Mouse (Mus musculus) limb, embryonic 10.5 days (tissue): ENCODE measurements around the gene Fam133b. TPM values are rescaled to one million over a fixed set of nuclear protein-coding genes. Genes with fewer than 3 reads are reported as not detected.

Source experiments
- DNase-seq: peaks from one replicate; pipeline ENCODE4 v3.0.0-alpha.2; 2017; ENCODE audit warnings: low spot score
- H3K27ac ChIP-seq: fragments of 300-500 bp; sonication (generic); 2 replicates; pipeline ENCODE4 v1.5.1; 2016; ENCODE audit warnings: mild to moderate bottlenecking
- H3K27me3 ChIP-seq: fragments of 300-500 bp; sonication (generic); 2 replicates; pipeline ENCODE4 v1.6.1; 2016; ENCODE audit warnings: low read depth, mild to moderate bottlenecking; ENCODE audit not compliant: poor library complexity, severe bottlenecking
- H3K36me3 ChIP-seq: fragments of 300-500 bp; sonication (generic); 2 replicates; pipeline ENCODE4 v1.6.1; 2016; ENCODE audit warnings: mild to moderate bottlenecking, moderate library complexity
- H3K4me1 ChIP-seq: fragments of 300-500 bp; sonication (generic); 2 replicates; pipeline ENCODE4 v1.6.1; 2016
- H3K4me3 ChIP-seq: fragments of 300-500 bp; sonication (generic); 2 replicates; pipeline ENCODE4 v1.5.1; 2016; ENCODE audit warnings: mild to moderate bottlenecking, moderate library complexity
- H3K9me3 ChIP-seq: fragments of 300-500 bp; sonication (generic); replicated peaks from 2 replicates; pipeline ENCODE4 v1.6.1; 2016; ENCODE audit warnings: mild to moderate bottlenecking
- WGBS: fragments of 180-500 bp; shearing (Covaris S2); methylation state at CpG from one replicate; pipeline ENCODE4 v1.1.7; 2016; 5-methylcytosine and 5-hydroxymethylcytosine counted together
- polyA plus RNA-seq: library from polyadenylated mRNA; unstranded; fragments of >200 nt; fragmentation: Nextera tagmentation; extraction: Ambion mirVana; gene quantifications from 2 replicates; pipeline ENCODE4 v1.2.1, GENCODE M21; 2016

The Fam133b gene
- 27.6 and 32.3 TPM in 2 replicates for polyA plus RNA-seq

DNA sequence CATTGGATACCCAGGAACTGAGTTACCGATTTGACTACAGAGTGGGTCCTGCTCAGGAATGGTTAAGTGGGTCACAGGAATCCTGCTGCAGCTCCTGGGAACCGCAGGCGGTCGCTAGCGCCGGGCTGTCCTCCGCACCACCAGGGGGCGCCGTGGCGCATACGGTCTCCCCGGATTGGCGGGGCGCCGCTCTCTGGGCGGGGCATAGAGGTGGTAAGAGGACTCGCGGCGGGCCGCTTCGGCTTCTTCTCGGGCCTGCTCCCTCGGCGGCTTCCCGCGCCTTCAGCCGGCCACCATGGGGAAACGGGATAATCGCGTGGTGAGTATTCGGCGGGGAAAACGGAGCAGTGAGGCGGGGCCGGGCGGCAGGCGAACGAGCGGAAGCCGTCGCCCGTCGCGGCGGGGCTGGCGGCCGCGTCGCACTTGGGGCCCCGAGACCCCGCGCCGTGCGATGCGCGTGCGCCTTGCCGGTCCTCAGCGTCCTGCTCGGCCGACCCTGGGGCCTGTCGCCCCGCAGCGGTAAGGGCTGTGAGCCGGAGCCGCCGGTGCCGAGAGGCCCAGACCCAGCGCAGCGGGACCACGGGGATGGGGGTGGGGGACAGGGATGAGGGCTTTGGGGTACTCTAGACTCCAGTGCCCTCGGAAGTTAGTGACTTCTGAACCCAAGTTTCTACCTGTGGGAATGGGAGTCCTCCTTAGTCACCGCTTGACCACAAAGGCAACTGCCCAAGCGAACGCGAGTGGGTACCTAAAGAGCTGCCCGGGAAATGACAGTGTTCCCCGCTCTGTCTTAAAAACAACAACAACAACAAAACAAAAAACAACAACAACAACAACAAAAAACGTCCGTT is at the start of gene Fam133b:
Gene Fam133b, plus strand, starts transcription at position 205 of the 851 bp plus-strand sequence.
- Histone ChIP-seq H3K4me1 (peaks cover 16% of the 10 kb centered on the region), H3K27me3 (no peaks in the 10 kb centered on the region), H3K4me3 (peak within 1 kb of the TSS; percentile 70), H3K27ac (peak within 1 kb of the TSS; percentile 96), H3K9me3 (no peaks in the 10 kb centered on the region), H3K36me3 (peaks cover 24% of the 10 kb centered on the region)
- under 1% methylated on average over 65 of the region's 80 CpGs for WGBS
- DNase-seq, result peak; percentile 99

DNA sequence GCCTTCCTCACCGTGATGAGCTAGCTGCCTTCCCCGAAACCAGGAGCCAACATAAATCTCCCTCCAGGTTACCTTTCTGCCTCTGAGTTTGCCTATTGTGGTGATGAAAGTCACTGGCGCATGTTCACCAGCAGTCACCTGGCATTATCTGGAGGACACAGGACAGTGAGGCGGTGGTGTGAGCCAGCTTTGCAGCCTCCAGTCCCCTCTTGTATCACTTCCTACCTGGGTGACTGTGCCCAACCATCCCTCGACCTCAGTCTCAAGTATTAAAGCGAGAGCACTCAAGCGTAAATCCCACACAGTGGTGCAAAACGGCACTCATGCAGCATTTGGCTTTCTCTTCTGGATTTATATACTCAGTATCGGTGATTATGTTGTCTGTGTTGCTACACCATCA is 49.7 kb upstream of the Fam133b start:
- Histone ChIP-seq H3K4me1 (peaks cover 14% of the 10 kb centered on the region), H3K4me3 (no peak overlapping the region), H3K27me3 (no peaks in the 10 kb centered on the region), H3K9me3 (no peaks in the 10 kb centered on the region), H3K36me3 (peaks cover 18% of the 10 kb centered on the region), H3K27ac (no peak overlapping the region)
- 95% methylated on average over 9 of the region's 9 CpGs for WGBS
- DNase-seq, result no peak

- no peak for DNase-seq
- Histone ChIP-seq H3K27me3 (no peaks in the 10 kb centered on the region), H3K4me3 (no peak overlapping the region), H3K36me3 (peaks cover 12% of the 10 kb centered on the region), H3K9me3 (no peaks in the 10 kb centered on the region), H3K4me1 (peaks cover 14% of the 10 kb centered on the region), H3K27ac (no peak overlapping the region)
- WGBS, result 83% methylated on average over 8 of the region's 8 CpGs
These were observed 49.0 kb upstream of the Fam133b start for GRCm38 (mm10) chr5:3494452-3495187.

DNA sequence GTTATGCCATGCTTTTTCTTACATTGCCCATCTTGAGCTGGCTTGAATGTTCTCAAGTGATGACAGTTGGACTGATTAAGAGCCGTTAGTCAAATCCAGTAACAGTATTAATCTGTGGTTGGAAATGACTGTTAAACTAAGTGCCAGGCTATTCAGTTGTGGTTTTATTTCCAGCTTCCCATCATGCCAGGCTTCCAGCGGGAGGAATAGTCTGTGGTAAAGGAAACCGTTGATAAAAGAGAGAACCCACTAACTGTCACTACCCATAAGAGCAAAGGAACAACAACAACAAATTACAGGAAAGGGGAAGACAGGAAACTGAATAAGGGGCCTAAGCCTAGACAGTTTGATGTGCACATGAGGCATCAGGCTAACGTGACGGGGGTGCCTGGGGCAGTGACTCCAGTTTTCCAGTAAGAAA is 46.1 kb upstream of the Fam133b start:
- no peak for DNase-seq
- H3K27me3 ChIP-seq, result no peaks in the 10 kb centered on the region
- H3K27ac ChIP-seq, result no peak overlapping the region
- no peak overlapping the region for H3K4me3 ChIP-seq
- peaks cover 12% of the 10 kb centered on the region for H3K36me3 ChIP-seq
- WGBS, result 81% methylated on average over 5 of the region's 5 CpGs
- H3K4me1 ChIP-seq, result peaks cover 17% of the 10 kb centered on the region
- no peaks in the 10 kb centered on the region for H3K9me3 ChIP-seq

DNA sequence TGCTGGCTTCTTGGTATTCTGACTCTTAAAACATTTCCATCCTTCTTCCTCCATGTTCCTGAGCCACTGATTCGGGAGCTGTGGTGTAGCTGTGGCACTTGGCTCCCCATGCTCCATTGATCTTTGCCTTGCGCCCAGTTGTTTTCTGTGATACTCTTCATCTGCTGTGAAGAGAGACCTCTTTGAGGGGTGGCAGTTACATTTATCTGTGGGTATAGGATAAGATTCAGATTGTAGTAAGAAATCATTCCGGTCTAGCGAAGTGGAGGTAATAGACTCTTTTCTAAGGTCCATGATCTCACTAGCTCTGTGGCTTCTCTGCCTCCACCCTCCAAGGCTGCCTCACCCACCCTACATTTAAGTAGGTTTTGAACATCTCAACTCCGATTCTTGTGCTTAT is 43.3 kb upstream of the Fam133b start:
- no peaks in the 10 kb centered on the region for H3K9me3 ChIP-seq
- 90% methylated on average over 5 of the region's 5 CpGs for WGBS

DNA sequence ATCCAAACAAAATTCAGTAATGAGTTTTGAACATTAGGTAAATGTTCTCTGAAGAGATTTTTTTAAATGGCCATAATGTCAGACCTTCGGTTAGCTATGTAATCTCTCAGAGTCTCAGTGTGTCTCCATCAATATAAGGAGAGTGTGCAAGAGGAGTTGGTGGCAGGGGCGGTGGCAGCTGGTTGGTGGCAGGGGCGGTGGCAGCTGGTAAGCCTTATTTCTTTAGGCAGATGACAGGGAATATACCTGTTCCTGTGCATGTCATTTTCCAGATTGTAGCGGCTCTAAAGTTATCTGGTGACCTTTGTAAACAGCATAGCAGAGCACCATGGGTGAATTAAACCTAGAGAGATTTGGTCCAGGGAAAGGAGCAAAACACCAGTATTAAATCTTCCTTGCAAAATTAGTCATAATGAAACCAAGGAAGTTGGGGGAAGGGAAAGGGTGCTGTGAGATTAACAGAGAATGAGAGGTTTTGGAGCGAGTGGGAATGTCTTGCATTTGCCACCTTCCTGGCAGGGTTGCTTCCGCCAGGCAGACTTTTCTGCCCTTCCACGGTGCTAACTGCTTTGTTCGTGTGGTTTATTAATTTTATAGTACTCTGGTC is 42.6 kb upstream of the Fam133b start:
- Histone ChIP-seq H3K4me3 (no peak overlapping the region), H3K4me1 (peaks cover 27% of the 10 kb centered on the region), H3K36me3 (no peaks in the 10 kb centered on the region), H3K9me3 (no peaks in the 10 kb centered on the region), H3K27ac (peak overlapping the region; percentile 19; the same call in 1 of the 2 replicates), H3K27me3 (no peaks in the 10 kb centered on the region)
- 60% methylated on average over 8 of the region's 8 CpGs for WGBS
- DNase-seq, result no peak

More for the DNA sequence above, 43.3 kb upstream of the Fam133b start:
- Histone ChIP-seq H3K36me3 (no peaks in the 10 kb centered on the region), H3K4me3 (no peak overlapping the region), H3K27me3 (no peaks in the 10 kb centered on the region), H3K27ac (no peak overlapping the region), H3K4me1 (peaks cover 27% of the 10 kb centered on the region)
- no peak for DNase-seq

DNA sequence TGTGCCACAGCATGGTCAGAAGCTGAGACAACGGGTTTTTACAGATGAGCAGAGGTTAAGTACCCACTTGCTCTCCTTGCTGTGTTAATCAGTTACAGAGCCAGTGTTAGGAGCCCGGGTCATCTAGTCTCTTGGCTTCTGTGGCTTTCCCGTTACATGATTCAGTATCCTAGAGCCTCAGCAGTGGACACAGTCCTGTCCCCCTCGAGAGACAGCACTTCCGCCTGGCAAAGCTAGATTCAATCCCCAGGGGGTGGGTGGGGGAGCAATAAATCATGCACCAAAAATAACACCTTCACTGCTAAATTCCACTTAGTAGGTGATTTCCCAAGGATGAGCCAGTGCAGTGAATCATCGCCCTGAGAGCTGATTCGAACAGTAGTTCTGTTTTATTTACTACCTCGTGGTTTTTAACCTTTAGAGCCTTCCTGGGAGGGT is 42.0 kb upstream of the Fam133b start:
- no peak overlapping the region for H3K4me3 ChIP-seq
- H3K27ac ChIP-seq, result peak overlapping the region; percentile 19; the same call in 1 of the 2 replicates
- no peak for DNase-seq
- no peaks in the 10 kb centered on the region for H3K36me3 ChIP-seq
- no peaks in the 10 kb centered on the region for H3K9me3 ChIP-seq
- WGBS, result 13% methylated on average over 8 of the region's 8 CpGs
- peaks cover 27% of the 10 kb centered on the region for H3K4me1 ChIP-seq
- no peaks in the 10 kb centered on the region for H3K27me3 ChIP-seq

DNA sequence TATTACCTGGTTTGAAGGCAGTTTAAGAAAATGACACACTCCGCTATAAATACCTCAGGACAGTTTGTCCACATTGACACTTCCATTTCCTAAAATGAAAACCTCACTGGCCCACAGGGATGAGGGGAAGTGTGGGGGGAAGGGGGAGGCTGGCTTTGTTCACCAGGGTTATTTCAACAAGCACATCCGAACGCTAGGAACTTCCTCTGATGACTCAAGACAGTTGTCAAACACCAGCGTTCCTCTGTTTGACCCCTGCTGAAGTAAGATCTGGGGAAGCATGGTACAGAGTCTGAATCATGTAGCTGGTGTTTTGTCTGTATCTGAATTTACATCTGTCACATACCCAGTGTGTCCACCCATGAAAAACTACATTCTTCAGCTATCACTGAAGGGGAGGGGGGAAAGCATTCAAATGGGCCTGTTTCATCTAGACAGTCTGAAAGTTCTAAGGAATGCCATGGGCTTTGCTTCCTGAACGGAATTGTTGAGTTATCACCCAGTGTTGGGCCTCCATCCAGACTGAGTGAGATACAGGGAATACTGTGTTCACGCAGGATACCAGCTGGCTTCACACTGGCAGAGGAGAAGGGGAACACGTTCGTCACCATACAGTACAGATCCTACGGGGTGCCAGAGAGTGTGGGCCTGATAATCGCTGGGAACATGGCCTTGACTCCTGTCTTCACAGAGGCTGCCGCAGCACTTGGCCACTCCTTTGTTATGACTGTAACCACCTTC is 40.9 kb upstream of the Fam133b start:
- no peak for DNase-seq
- Histone ChIP-seq H3K27ac (no peak overlapping the region), H3K4me1 (peaks cover 27% of the 10 kb centered on the region), H3K36me3 (peaks cover 3% of the 10 kb centered on the region; the same call in 1 of the 2 replicates), H3K27me3 (no peaks in the 10 kb centered on the region), H3K4me3 (no peak overlapping the region), H3K9me3 (no peaks in the 10 kb centered on the region)
- 71% methylated on average over 11 of the region's 11 CpGs for WGBS

- H3K4me1 ChIP-seq, result peaks cover 27% of the 10 kb centered on the region
- H3K27me3 ChIP-seq, result no peaks in the 10 kb centered on the region
- H3K4me3 ChIP-seq, result no peak overlapping the region
- 88% methylated on average over 4 of the region's 4 CpGs for WGBS
- no peaks in the 10 kb centered on the region for H3K9me3 ChIP-seq
- peaks cover 3% of the 10 kb centered on the region; the same call in 1 of the 2 replicates for H3K36me3 ChIP-seq
- no peak for DNase-seq
- H3K27ac ChIP-seq, result no peak overlapping the region
These were observed 40.3 kb upstream of the Fam133b start for GRCm38 (mm10) chr5:3503373-3503772.

GRCm38 (mm10) chr5:3503836-3504323 is 39.8 kb upstream of the Fam133b start:
- WGBS, result 93% methylated on average over 9 of the region's 9 CpGs

GRCm38 (mm10) chr5:3504453-3504852 is 39.2 kb upstream of the Fam133b start:
- 78% methylated on average over 4 of the region's 4 CpGs for WGBS

More at GRCm38 (mm10) chr5:3503836-3504323, 39.8 kb upstream of the Fam133b start:
- Histone ChIP-seq H3K9me3 (no peaks in the 10 kb centered on the region), H3K4me1 (peaks cover 27% of the 10 kb centered on the region), H3K27ac (no peak overlapping the region), H3K4me3 (no peak overlapping the region), H3K36me3 (peaks cover 3% of the 10 kb centered on the region; the same call in 1 of the 2 replicates), H3K27me3 (no peaks in the 10 kb centered on the region)
- DNase-seq, result no peak

GRCm38 (mm10) chr5:3505553-3505952 is 38.1 kb upstream of the Fam133b start:
- DNase-seq, result no peak
- 82% methylated on average over 2 of the region's 2 CpGs for WGBS
- no peak overlapping the region for H3K4me3 ChIP-seq
- no peak overlapping the region for H3K27ac ChIP-seq
- H3K36me3 ChIP-seq, result peaks cover 3% of the 10 kb centered on the region; the same call in 1 of the 2 replicates
- H3K4me1 ChIP-seq, result peaks cover 28% of the 10 kb centered on the region
- no peaks in the 10 kb centered on the region for H3K27me3 ChIP-seq
- H3K9me3 ChIP-seq, result no peaks in the 10 kb centered on the region

More at GRCm38 (mm10) chr5:3504453-3504852, 39.2 kb upstream of the Fam133b start:
- Histone ChIP-seq H3K4me3 (no peak overlapping the region), H3K4me1 (peaks cover 27% of the 10 kb centered on the region), H3K9me3 (no peaks in the 10 kb centered on the region), H3K27ac (no peak overlapping the region), H3K36me3 (peaks cover 3% of the 10 kb centered on the region; the same call in 1 of the 2 replicates), H3K27me3 (no peaks in the 10 kb centered on the region)
- DNase-seq, result no peak
